Mouse (Mus musculus): ENCODE measurements around the gene Rnf144a.

- TF ChIP-seq CTCF (conservative IDR thresholded peaks at IDR 0.05; ENCODE audit: low read length) (no peak), POU5F1 (IDR thresholded peaks at IDR 0.05; ENCODE audit: borderline replicate concordance, low read length) (no peak), NANOG (IDR thresholded peaks at IDR 0.05; ENCODE audit: borderline replicate concordance, low read length) (no peak)
These were observed 74.4 kb downstream of the Rnf144a start for GRCm38 (mm10) chr12:26340621-26341020.
